7 mouse cellular contexts compared by ENCODE assay signal in genomic region chr5:139791227-139792158, GRCm38 (mm10). TPM values are rescaled to one million over a fixed set of nuclear protein-coding genes. Genes with fewer than 3 reads are reported as not detected.
DNase-seq lines count a peak whose midpoint lies in the region; ATAC-seq lines count a peak whose summit lies in the region.

Gene Mafk, plus strand, starts transcription at chr5:139791513.

- no peaks in the 10 kb centered on the region for H3K36me3 ChIP-seq in embryonic facial prominence, embryonic 10.5 days (replicated peaks)
- H3K36me3 ChIP-seq in limb, embryonic 10.5 days = no peaks in the 10 kb centered on the region
- H3K36me3 ChIP-seq in midbrain, embryonic 13.5 days = no peaks in the 10 kb centered on the region

- H3K9me3 ChIP-seq in embryonic facial prominence, embryonic 10.5 days = no peaks in the 10 kb centered on the region
- H3K9me3 ChIP-seq in limb, embryonic 10.5 days (replicated peaks) = no peaks in the 10 kb centered on the region
- no peaks in the 10 kb centered on the region for H3K9me3 ChIP-seq in midbrain, embryonic 13.5 days

- peak within 1 kb of the TSS; percentile 99 for H3K4me2 ChIP-seq in midbrain, embryonic 13.5 days (replicated peaks)

- under 1% methylated on average over 92 of the region's 92 CpGs for WGBS in embryonic facial prominence, embryonic 10.5 days
- WGBS in limb, embryonic 10.5 days = under 1% methylated on average over 92 of the region's 92 CpGs
- under 1% methylated on average over 85 of the region's 92 CpGs for WGBS in midbrain, embryonic 13.5 days

- H3K27me3 ChIP-seq in embryonic facial prominence, embryonic 10.5 days (replicated peaks; ENCODE audit: low read depth, poor library complexity, severe bottlenecking) = peaks cover 4% of the 10 kb centered on the region; the same call in 1 of the 2 replicates
- peaks cover 8% of the 10 kb centered on the region; the same call in 1 of the 2 replicates for H3K27me3 ChIP-seq in limb, embryonic 10.5 days (ENCODE audit: low read depth, poor library complexity, severe bottlenecking)
- peaks cover 25% of the 10 kb centered on the region for H3K27me3 ChIP-seq in midbrain, embryonic 13.5 days

- peak within 1 kb of the TSS; percentile 74 for H3K9ac ChIP-seq in midbrain, embryonic 13.5 days (replicated peaks)

- H3K4me3 ChIP-seq in embryonic facial prominence, embryonic 10.5 days = peak within 1 kb of the TSS; percentile 87
- peak within 1 kb of the TSS; percentile 86 for H3K4me3 ChIP-seq in limb, embryonic 10.5 days
- peak within 1 kb of the TSS; percentile 70 for H3K4me3 ChIP-seq in midbrain, embryonic 13.5 days (replicated peaks)

- H3K4me1 ChIP-seq in embryonic facial prominence, embryonic 10.5 days = peaks cover 55% of the 10 kb centered on the region
- peaks cover 38% of the 10 kb centered on the region for H3K4me1 ChIP-seq in limb, embryonic 10.5 days
- H3K4me1 ChIP-seq in midbrain, embryonic 13.5 days (replicated peaks) = peaks cover 36% of the 10 kb centered on the region

- H3K27ac ChIP-seq in embryonic facial prominence, embryonic 10.5 days (replicated peaks) = peak within 1 kb of the TSS; percentile 82
- H3K27ac ChIP-seq in limb, embryonic 10.5 days = peak within 1 kb of the TSS; percentile 79
- peak within 1 kb of the TSS; percentile 44 for H3K27ac ChIP-seq in midbrain, embryonic 13.5 days

- peak; percentile 74 for ATAC-seq in granulocyte monocyte progenitor cell, adult 5-6 weeks (replicated peaks; ENCODE audit: poor library complexity, severe bottlenecking)
- ATAC-seq in midbrain, embryonic 13.5 days = peak; percentile 90

- peak; percentile 100 for DNase-seq in adrenal gland, postnatal 10 days
- DNase-seq in embryonic facial prominence, embryonic 10.5 days (ENCODE audit: low spot score) = peak; percentile 98
- peak; percentile 97 for DNase-seq in kidney, adult 11 months
- DNase-seq in limb, embryonic 10.5 days (ENCODE audit: low spot score) = peak; percentile 98
- peak; percentile 99 for DNase-seq in spleen, adult 12 weeks (ENCODE audit: low spot score)

RNA-seq across cellular contexts. Expression of gene Mafk, which starts in this region (rescaled TPM):
- 10 to 100 TPM; 18.8 to 25.1 TPM for total RNA-seq in adrenal gland, postnatal 10 days (2021)
- 9.2 and 10.5 TPM in 2 replicates for polyA plus RNA-seq in embryonic facial prominence, embryonic 10.5 days (2016; fragmentation: Nextera tagmentation; extraction: Ambion mirVana)
- total RNA-seq in granulocyte monocyte progenitor cell, adult 5-6 weeks (2014; fragmentation: Nextera tagmentation) = 12.1 and 18.5 TPM in 2 replicates
- 18.5 and 23.0 TPM in 2 replicates for total RNA-seq in granulocyte monocyte progenitor cell, adult 5-6 weeks (2017)
- 7.1 and 8.1 TPM in 2 replicates for polyA plus RNA-seq in limb, embryonic 10.5 days (2016; fragmentation: Nextera tagmentation; extraction: Ambion mirVana)
- 15.4 TPM in 2 replicates for polyA plus RNA-seq in midbrain, embryonic 13.5 days (2015; fragmentation: Nextera tagmentation; extraction: Ambion mirVana)

Comparison
In these comparisons a context has a peak if more than half of its experiments do, and no peak if none do; other contexts are left out.
1. Peak in every context shown above with its lines: DNase-seq, ATAC-seq, H3K4me3 ChIP-seq and H3K27ac ChIP-seq.